Mouse (Mus musculus) forebrain, embryonic 14.5 days (tissue): Measurements from ENCODE around the gene Tor1aip2. TPM values are rescaled to one million over a fixed set of nuclear protein-coding genes. Genes with fewer than 3 reads are reported as not detected.
"Not testable (repeated sequence)": the region's sequence is repeated elsewhere in the genome, so short reads cannot be mapped to it uniquely, and the experiment has no call there.

Experiments used
- ATAC-seq: fragments of 200-750 bp; cut with Nextera tagmentation; 2 replicates; pipeline ENCODE4 v1.8.0; 2017; ENCODE audit warnings: mild to moderate bottlenecking, moderate library complexity
- DNase-seq: peaks from one replicate; pipeline ENCODE4 v3.0.0-alpha.2; 2015; ENCODE audit warnings: low spot score
- H3K27ac ChIP-seq: fragments of 300-500 bp; sonication (generic); 2 replicates; pipeline ENCODE4 v1.5.1; 2014; ENCODE audit warnings: low read depth, mild to moderate bottlenecking, control low read depth, low read length, moderate library complexity
- H3K27me3 ChIP-seq: fragments of 300-500 bp; sonication (generic); replicated peaks from 2 replicates; pipeline ENCODE4 v1.6.1; 2014; ENCODE audit warnings: low read length, control low read depth, mixed read lengths; ENCODE audit not compliant: control insufficient read depth, insufficient read depth
- H3K36me3 ChIP-seq: fragments of 300-500 bp; sonication (generic); 2 replicates; pipeline ENCODE4 v1.6.1; 2014; ENCODE audit warnings: low read length, control low read depth; ENCODE audit not compliant: control insufficient read depth, insufficient read depth
- H3K4me1 ChIP-seq: fragments of 300-500 bp; sonication (generic); 2 replicates; pipeline ENCODE4 v1.6.1; 2014; ENCODE audit warnings: antibody characterized with exemption, low read length, control low read depth; ENCODE audit not compliant: control insufficient read depth, insufficient read depth
- H3K4me2 ChIP-seq: fragments of 300-500 bp; sonication (generic); 2 replicates; pipeline ENCODE4 v1.6.1; 2014; ENCODE audit warnings: mild to moderate bottlenecking, control low read depth, low read length
- H3K4me3 ChIP-seq: fragments of 300-500 bp; sonication (generic); 2 replicates; pipeline ENCODE4 v1.5.1; 2014; ENCODE audit warnings: low read depth, low read length, control low read depth
- H3K9ac ChIP-seq: fragments of 300-500 bp; sonication (generic); 2 replicates; pipeline ENCODE4 v1.6.1; 2014; ENCODE audit warnings: mild to moderate bottlenecking, low read length, control low read depth, moderate library complexity
- H3K9me3 ChIP-seq: fragments of 300-500 bp; sonication (generic); replicated peaks from 2 replicates; pipeline ENCODE4 v1.6.1; 2016; ENCODE audit warnings: low read length, control low read depth, mixed read lengths; ENCODE audit not compliant: control insufficient read depth
- WGBS: fragments of 180-500 bp; shearing (Covaris S2); extraction: QIAGEN DNeasy Blood & Tissue Kit; methylation state at CpG from one replicate; pipeline ENCODE4 v1.1.7; 2014; 5-methylcytosine and 5-hydroxymethylcytosine counted together
- polyA plus RNA-seq: library from polyadenylated mRNA; unstranded; fragments of >200 nt; fragmentation: Nextera tagmentation; extraction: Ambion mirVana; gene quantifications from 2 replicates; pipeline ENCODE4 v1.2.1, GENCODE M21; 2014

Gene Tor1aip2
- polyA plus RNA-seq, 1 experiment from 2014 or later = 87.9 TPM

- Histone ChIP-seq H3K36me3 (peaks cover 25% of the 10 kb centered on the region), H3K27ac (peak within 1 kb of the TSS; percentile 99), H3K4me1 (peaks cover 4% of the 10 kb centered on the region; the same call in 1 of the 2 replicates), H3K4me3 (peak within 1 kb of the TSS; percentile 73), H3K27me3 (no peaks in the 10 kb centered on the region), H3K9me3 (no peaks in the 10 kb centered on the region), H3K9ac (peak within 1 kb of the TSS; percentile 88), H3K4me2 (peak within 1 kb of the TSS; percentile 77)
- DNase-seq (peak; percentile 99), ATAC-seq (peak; percentile 95)
- WGBS = under 1% methylated on average over 57 of the region's 59 CpGs
Measured at GRCm38 (mm10) chr1:156035930-156036737, 931 bp downstream of the Tor1aip2 start, which contains the start of gene Tor1aip1. TSS of gene Tor1aip1 (minus strand) at chr1:156036480.

- peaks cover 17% of the 10 kb centered on the region for H3K36me3 ChIP-seq
- H3K4me1 ChIP-seq = peaks cover 12% of the 10 kb centered on the region
- H3K4me2 ChIP-seq = no peak overlapping the region
- WGBS = 64% methylated on average over 5 of the region's 5 CpGs
- H3K9ac ChIP-seq = no peak overlapping the region
- H3K4me3 ChIP-seq = no peak overlapping the region
- no peaks in the 10 kb centered on the region for H3K27me3 ChIP-seq
- H3K9me3 ChIP-seq = no peaks in the 10 kb centered on the region
- DNase-seq = no peak
- no peak overlapping the region for H3K27ac ChIP-seq
- no peak for ATAC-seq
Measured at GRCm38 (mm10) chr1:156037144-156037583, 2.0 kb downstream of the Tor1aip2 start.

GRCm38 (mm10) chr1:156039989-156040388, 4.8 kb downstream of the Tor1aip2 start:
- peaks cover 13% of the 10 kb centered on the region for H3K4me1 ChIP-seq
- not testable (repeated sequence) for H3K27ac ChIP-seq, H3K4me2 ChIP-seq, H3K4me3 ChIP-seq, H3K9me3 ChIP-seq, DNase-seq, H3K27me3 ChIP-seq, ATAC-seq, H3K9ac ChIP-seq
- 67% methylated on average over 7 of the region's 7 CpGs for WGBS
- peaks cover 11% of the 10 kb centered on the region for H3K36me3 ChIP-seq

- Histone ChIP-seq H3K4me2 (peak overlapping the region; percentile 58), H3K36me3 (peaks cover 11% of the 10 kb centered on the region), H3K27me3 (no peaks in the 10 kb centered on the region), H3K27ac (no peak overlapping the region), H3K9me3 (no peaks in the 10 kb centered on the region), H3K9ac (peak overlapping the region; percentile 71), H3K4me1 (peaks cover 13% of the 10 kb centered on the region), H3K4me3 (peak overlapping the region; percentile 58)
- WGBS = 2% methylated on average over 22 of the region's 22 CpGs
- peak; percentile 96 for DNase-seq
- ATAC-seq = peak; percentile 87
Measured at GRCm38 (mm10) chr1:156040731-156041401, 5.7 kb downstream of the Tor1aip2 start.

GRCm38 (mm10) chr1:156041451-156042241, 6.4 kb downstream of the Tor1aip2 start:
- H3K9me3 ChIP-seq = no peaks in the 10 kb centered on the region
- peak overlapping the region; percentile 58 for H3K4me2 ChIP-seq
- H3K4me1 ChIP-seq = peaks cover 15% of the 10 kb centered on the region
- H3K27ac ChIP-seq = no peak overlapping the region
- no peak for ATAC-seq
- H3K27me3 ChIP-seq = no peaks in the 10 kb centered on the region
- peaks cover 13% of the 10 kb centered on the region for H3K36me3 ChIP-seq
- DNase-seq = no peak
- H3K4me3 ChIP-seq = peak overlapping the region; percentile 58
- 53% methylated on average over 7 of the region's 7 CpGs for WGBS
- H3K9ac ChIP-seq = peak overlapping the region; percentile 46; the same call in 1 of the 2 replicates

GRCm38 (mm10) chr1:156042481-156042880, 7.3 kb downstream of the Tor1aip2 start:
- no peak overlapping the region for H3K4me3 ChIP-seq

GRCm38 (mm10) chr1:156043027-156043426, 7.8 kb downstream of the Tor1aip2 start:
- no peak overlapping the region for H3K4me3 ChIP-seq
- ATAC-seq (peak; percentile 35; the same call in 1 of the 2 replicates), DNase-seq (peak; percentile 82)
- no peak overlapping the region for H3K9ac ChIP-seq
- H3K9me3 ChIP-seq = no peaks in the 10 kb centered on the region
- 13% methylated on average over 4 of the region's 4 CpGs for WGBS
- H3K27ac ChIP-seq = no peak overlapping the region
- H3K4me2 ChIP-seq = no peak overlapping the region
- peaks cover 21% of the 10 kb centered on the region for H3K36me3 ChIP-seq
- no peaks in the 10 kb centered on the region for H3K27me3 ChIP-seq
- H3K4me1 ChIP-seq = peaks cover 15% of the 10 kb centered on the region

More at GRCm38 (mm10) chr1:156042481-156042880, 7.3 kb downstream of the Tor1aip2 start:
- no peak overlapping the region for H3K27ac ChIP-seq
- 83% methylated on average over 5 of the region's 5 CpGs for WGBS
- H3K9me3 ChIP-seq = no peaks in the 10 kb centered on the region
- peaks cover 15% of the 10 kb centered on the region for H3K4me1 ChIP-seq
- ATAC-seq = no peak
- peaks cover 18% of the 10 kb centered on the region for H3K36me3 ChIP-seq
- no peak overlapping the region; the same call in 1 of the 2 replicates for H3K9ac ChIP-seq
- no peaks in the 10 kb centered on the region for H3K27me3 ChIP-seq
- peak overlapping the region; percentile 58 for H3K4me2 ChIP-seq
- DNase-seq = no peak

GRCm38 (mm10) chr1:156044211-156044611, 9.0 kb downstream of the Tor1aip2 start:
- Histone ChIP-seq H3K36me3 (peaks cover 26% of the 10 kb centered on the region), H3K9ac (no peak overlapping the region), H3K27ac (no peak overlapping the region), H3K4me2 (no peak overlapping the region), H3K27me3 (no peaks in the 10 kb centered on the region), H3K4me1 (peaks cover 15% of the 10 kb centered on the region), H3K4me3 (no peak overlapping the region), H3K9me3 (no peaks in the 10 kb centered on the region)
- no peak for DNase-seq
- ATAC-seq = no peak
- 90% methylated on average over 5 of the region's 5 CpGs for WGBS
